Mouse (Mus musculus) limb, embryonic 11.5 days (tissue): ENCODE data around the gene Flot1. TPM values are rescaled to one million over a fixed set of nuclear protein-coding genes. Genes with fewer than 3 reads are reported as not detected.

ENCODE experiments used
- ATAC-seq: fragments of 200-750 bp; cut with Nextera tagmentation; 2 replicates; pipeline ENCODE4 v1.8.0; 2017; ENCODE audit warnings: low read depth; ENCODE audit not compliant: insufficient number of reproducible peaks, low FRiP score, low TSS enrichment
- DNase-seq: peaks from one replicate; pipeline ENCODE4 v3.0.0-alpha.2; 2015; ENCODE audit warnings: low spot score
- H3K27ac ChIP-seq: fragments of 300-500 bp; sonication (generic); replicated peaks from 2 replicates; pipeline ENCODE4 v1.5.1; 2014; ENCODE audit warnings: low read depth, mild to moderate bottlenecking, low read length
- H3K27me3 ChIP-seq: fragments of 300-500 bp; sonication (generic); 2 replicates; pipeline ENCODE4 v1.6.1; 2014; ENCODE audit warnings: mild to moderate bottlenecking, low read length, mixed read lengths; ENCODE audit not compliant: control insufficient read depth, insufficient read depth
- H3K36me3 ChIP-seq: fragments of 300-500 bp; sonication (generic); 2 replicates; pipeline ENCODE4 v1.6.1; 2014; ENCODE audit warnings: mild to moderate bottlenecking, low read length, moderate library complexity, mixed read lengths; ENCODE audit not compliant: control insufficient read depth, insufficient read depth
- H3K4me1 ChIP-seq: fragments of 300-500 bp; sonication (generic); 2 replicates; pipeline ENCODE4 v1.6.1; 2014; ENCODE audit warnings: low read length, mixed read lengths; ENCODE audit not compliant: control insufficient read depth, insufficient read depth
- H3K4me2 ChIP-seq: fragments of 300-500 bp; sonication (generic); 2 replicates; pipeline ENCODE4 v1.6.1; 2014; ENCODE audit warnings: low read depth, mild to moderate bottlenecking, moderate library complexity; ENCODE audit not compliant: severe bottlenecking
- H3K4me3 ChIP-seq: fragments of 300-500 bp; sonication (generic); 2 replicates; pipeline ENCODE4 v1.5.1; 2014; ENCODE audit warnings: low read depth, low read length
- H3K9ac ChIP-seq: fragments of 300-500 bp; sonication (generic); 2 replicates; pipeline ENCODE4 v1.6.1; 2014; ENCODE audit warnings: mild to moderate bottlenecking, low read length
- H3K9me3 ChIP-seq: fragments of 300-500 bp; sonication (generic); 2 replicates; pipeline ENCODE4 v1.6.1; 2016; ENCODE audit warnings: low read length; ENCODE audit not compliant: control insufficient read depth
- WGBS: fragments of 180-500 bp; shearing (Covaris S2); extraction: QIAGEN DNeasy Blood & Tissue Kit; methylation state at CpG from one replicate; pipeline ENCODE4 v1.1.7; 2014; 5-methylcytosine and 5-hydroxymethylcytosine counted together
- polyA plus RNA-seq: library from polyadenylated mRNA; unstranded; fragments of >200 nt; fragmentation: Nextera tagmentation; extraction: Ambion mirVana; gene quantifications from 2 replicates; pipeline ENCODE4 v1.2.1, GENCODE M21; 2014

The Flot1 gene
- polyA plus RNA-seq, 1 experiment from 2014 or later: 47.8 TPM

DNA sequence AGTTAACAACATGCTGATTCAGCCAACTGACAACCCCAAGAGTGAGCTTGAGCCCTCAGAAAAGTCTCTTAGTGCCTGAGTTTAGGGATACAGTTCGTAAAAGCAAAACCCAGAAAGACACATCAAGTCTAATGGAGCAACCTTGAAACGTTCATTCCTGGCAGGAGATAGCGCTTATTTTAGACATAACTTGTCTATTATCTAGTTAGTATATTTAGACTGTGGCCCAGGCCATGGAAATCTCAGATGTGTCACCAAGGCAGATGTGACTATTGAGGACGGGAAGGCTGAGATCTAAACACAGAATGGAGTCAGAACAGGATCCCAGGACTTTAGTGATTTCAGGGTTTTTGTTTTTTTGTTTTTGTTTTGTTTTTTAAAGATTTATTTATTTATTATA lies 37.9 kb upstream of the Flot1 start:
- Histone ChIP-seq H3K36me3 (no peaks in the 10 kb centered on the region), H3K9ac (no peak overlapping the region), H3K4me2 (no peak overlapping the region), H3K4me1 (no peaks in the 10 kb centered on the region), H3K27me3 (no peaks in the 10 kb centered on the region), H3K4me3 (no peak overlapping the region), H3K9me3 (no peaks in the 10 kb centered on the region), H3K27ac (no peak overlapping the region)
- DNase-seq: no peak
- ATAC-seq: no peak
- WGBS: 83% methylated on average over 4 of the region's 4 CpGs

DNA sequence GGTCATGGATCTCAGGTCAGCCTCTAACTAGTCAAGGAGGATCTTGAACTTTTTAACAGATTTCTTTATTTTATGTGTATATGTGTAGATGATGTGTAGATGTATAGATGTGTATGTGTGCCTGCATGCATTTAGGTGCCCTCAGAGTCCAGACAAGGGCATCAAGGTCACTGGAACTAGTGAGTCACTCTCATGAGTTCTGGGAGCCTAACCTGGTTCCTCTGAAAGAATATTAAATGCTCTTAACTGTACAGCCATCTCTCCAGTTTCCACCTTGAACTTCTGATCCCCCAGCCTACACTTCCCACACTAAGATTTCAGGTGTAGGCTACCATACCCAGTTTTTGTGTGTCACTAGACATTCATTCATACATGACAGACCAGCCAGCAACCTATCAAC lies 35.5 kb upstream of the Flot1 start:
- H3K27ac ChIP-seq: no peak overlapping the region
- no peaks in the 10 kb centered on the region for H3K36me3 ChIP-seq
- no peaks in the 10 kb centered on the region for H3K9me3 ChIP-seq
- no peaks in the 10 kb centered on the region for H3K4me1 ChIP-seq
- no peak for DNase-seq
- no peaks in the 10 kb centered on the region for H3K27me3 ChIP-seq
- no peak for ATAC-seq
- H3K4me2 ChIP-seq: no peak overlapping the region
- H3K4me3 ChIP-seq: no peak overlapping the region
- no peak overlapping the region for H3K9ac ChIP-seq

GRCm38 (mm10) chr17:35788025-35788424 lies 35.0 kb upstream of the Flot1 start:
- Histone ChIP-seq H3K27me3 (no peaks in the 10 kb centered on the region), H3K9ac (no peak overlapping the region), H3K4me3 (no peak overlapping the region), H3K27ac (no peak overlapping the region), H3K4me1 (no peaks in the 10 kb centered on the region), H3K9me3 (no peaks in the 10 kb centered on the region), H3K4me2 (no peak overlapping the region), H3K36me3 (no peaks in the 10 kb centered on the region)
- no peak for DNase-seq
- no peak for ATAC-seq
- 69% methylated on average over 3 of the region's 3 CpGs for WGBS

DNA sequence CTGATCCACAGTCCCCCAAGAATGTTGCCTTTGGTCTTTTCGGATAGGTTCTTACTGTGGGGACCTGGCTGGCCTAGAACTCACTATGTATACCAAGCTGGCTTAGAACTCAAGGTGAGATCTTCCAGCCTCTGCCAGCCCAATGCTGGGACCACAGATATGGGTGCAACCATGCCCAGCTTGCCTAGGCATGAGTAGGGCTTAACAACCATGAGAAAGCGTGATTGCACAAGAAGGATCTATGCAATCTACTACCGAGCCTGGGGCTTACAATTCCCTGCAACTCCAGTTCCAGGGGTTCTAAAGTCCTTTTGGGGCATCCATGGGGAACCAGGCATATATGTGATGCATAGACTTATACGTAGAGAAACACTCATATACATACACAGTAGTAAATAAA lies 32.1 kb upstream of the Flot1 start:
- DNase-seq: no peak
- no peaks in the 10 kb centered on the region for H3K27me3 ChIP-seq
- H3K9me3 ChIP-seq: no peaks in the 10 kb centered on the region
- H3K4me3 ChIP-seq: no peak overlapping the region
- no peak for ATAC-seq
- no peaks in the 10 kb centered on the region for H3K4me1 ChIP-seq
- no peak overlapping the region for H3K9ac ChIP-seq
- H3K36me3 ChIP-seq: no peaks in the 10 kb centered on the region
- H3K4me2 ChIP-seq: no peak overlapping the region
- no peak overlapping the region for H3K27ac ChIP-seq
- WGBS: 81% methylated on average over 4 of the region's 4 CpGs

DNA sequence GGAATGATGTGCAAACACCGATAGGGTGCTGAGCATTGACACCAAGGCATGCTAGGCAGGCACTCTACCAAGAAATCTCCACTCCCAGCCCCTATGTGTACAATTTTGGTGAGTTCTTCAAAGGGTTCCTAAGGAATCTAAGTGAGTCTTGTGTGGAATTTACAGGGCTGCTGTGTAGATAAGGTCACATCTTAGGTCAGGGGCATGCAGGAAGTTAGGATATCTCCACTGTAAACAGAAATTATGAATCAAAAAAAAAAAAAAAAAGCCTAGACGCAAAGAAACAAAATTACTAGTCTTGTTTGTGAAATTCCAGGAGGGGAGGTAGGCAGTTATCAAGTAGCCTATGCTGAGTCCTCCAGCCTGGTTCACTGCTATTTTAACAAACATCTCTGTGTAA lies 30.2 kb upstream of the Flot1 start:
- DNase-seq: no peak
- no peaks in the 10 kb centered on the region for H3K4me1 ChIP-seq
- no peaks in the 10 kb centered on the region for H3K36me3 ChIP-seq
- H3K4me3 ChIP-seq: no peak overlapping the region
- H3K4me2 ChIP-seq: no peak overlapping the region
- ATAC-seq: no peak
- H3K27me3 ChIP-seq: no peaks in the 10 kb centered on the region
- H3K27ac ChIP-seq: no peak overlapping the region
- 82% methylated on average over 2 of the region's 2 CpGs for WGBS
- H3K9me3 ChIP-seq: no peaks in the 10 kb centered on the region
- no peak overlapping the region for H3K9ac ChIP-seq

GRCm38 (mm10) chr17:35795099-35795498 lies 27.9 kb upstream of the Flot1 start:
- H3K36me3 ChIP-seq: no peaks in the 10 kb centered on the region
- no peak for DNase-seq
- no peak overlapping the region for H3K4me2 ChIP-seq
- WGBS: 60% methylated on average over 2 of the region's 2 CpGs
- no peak overlapping the region for H3K9ac ChIP-seq
- no peaks in the 10 kb centered on the region; the same call in 1 of the 2 replicates for H3K9me3 ChIP-seq
- no peaks in the 10 kb centered on the region for H3K4me1 ChIP-seq
- H3K4me3 ChIP-seq: no peak overlapping the region
- H3K27ac ChIP-seq: no peak overlapping the region
- ATAC-seq: no peak
- H3K27me3 ChIP-seq: no peaks in the 10 kb centered on the region

- Histone ChIP-seq H3K4me1 (no peaks in the 10 kb centered on the region), H3K27ac (no peak overlapping the region), H3K9ac (no peak overlapping the region), H3K4me3 (no peak overlapping the region), H3K36me3 (no peaks in the 10 kb centered on the region), H3K9me3 (no peaks in the 10 kb centered on the region; the same call in 1 of the 2 replicates), H3K4me2 (no peak overlapping the region), H3K27me3 (no peaks in the 10 kb centered on the region)
- 75% methylated on average over 6 of the region's 6 CpGs for whole genome bisulfite sequencing
- ATAC-seq (no peak), DNase-seq (no peak)
Measured at GRCm38 (mm10) chr17:35795656-35796055, 27.4 kb upstream of the Flot1 start.

DNA sequence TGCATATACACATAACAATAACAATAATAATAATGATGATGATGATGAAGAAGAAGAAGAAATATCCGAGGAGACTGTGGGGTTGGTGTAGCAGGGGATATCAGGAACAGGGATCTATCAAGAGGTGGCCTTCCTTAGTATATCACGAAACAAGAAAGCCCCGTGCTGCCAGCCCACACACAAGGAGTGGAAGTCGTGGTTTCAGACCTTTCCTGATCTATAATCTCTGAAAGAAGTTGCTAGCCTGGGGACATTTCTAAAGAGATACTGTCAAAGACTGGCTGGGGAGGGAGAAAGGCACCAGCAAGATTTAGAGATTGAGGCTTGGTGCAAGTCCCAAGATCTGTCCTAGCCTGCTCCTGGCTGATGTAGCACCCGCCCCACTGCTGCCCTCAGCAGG lies 26.2 kb upstream of the Flot1 start:
- DNase-seq: no peak
- H3K4me3 ChIP-seq: no peak overlapping the region
- H3K9me3 ChIP-seq: no peaks in the 10 kb centered on the region; the same call in 1 of the 2 replicates
- H3K27ac ChIP-seq: no peak overlapping the region
- H3K9ac ChIP-seq: no peak overlapping the region
- H3K36me3 ChIP-seq: no peaks in the 10 kb centered on the region
- 71% methylated on average over 5 of the region's 5 CpGs for WGBS
- no peak for ATAC-seq
- no peaks in the 10 kb centered on the region for H3K27me3 ChIP-seq
- no peak overlapping the region for H3K4me2 ChIP-seq
- no peaks in the 10 kb centered on the region for H3K4me1 ChIP-seq

- H3K9ac ChIP-seq: no peak overlapping the region
- no peaks in the 10 kb centered on the region for H3K36me3 ChIP-seq
- DNase-seq (no peak), ATAC-seq (no peak)
- no peak overlapping the region for H3K4me3 ChIP-seq
- H3K27me3 ChIP-seq: no peaks in the 10 kb centered on the region
- no peak overlapping the region for H3K27ac ChIP-seq
- no peak overlapping the region for H3K4me2 ChIP-seq
- no peaks in the 10 kb centered on the region; the same call in 1 of the 2 replicates for H3K9me3 ChIP-seq
- 81% methylated on average over 2 of the region's 2 CpGs for WGBS
- H3K4me1 ChIP-seq: no peaks in the 10 kb centered on the region
Measured at GRCm38 (mm10) chr17:35800905-35801304, 22.1 kb upstream of the Flot1 start.
